Mouse (Mus musculus) liver, postnatal 0 days (tissue): ENCODE measurements at regions not wholly inside any gene's neighbourhood (a gene's known extent, or its start where the extent isn't known, plus 50 kb on each side); places are given as distances from the start of the nearest gene placed in this dataset.

Source experiments
- CTCF ChIP-seq: sonication (generic); IDR thresholded peaks from 2 replicates; pipeline ENCODE4 v1.5.1; 2016; ENCODE audit warnings: antibody characterized with exemption, low read depth
- EP300 ChIP-seq: IDR thresholded peaks from 2 replicates; pipeline ENCODE4 v1.6.1; 2016; ENCODE audit warnings: antibody characterized with exemption, low read depth, mild to moderate bottlenecking

GRCm38 (mm10) chr15:36375549-36375885, 632.1 kb downstream of the Zfp706 start:
- TF ChIP-seq CTCF (no peak), EP300 (no peak)
